Mouse (Mus musculus): ENCODE measurements around the gene Ntsr2.

DNA sequence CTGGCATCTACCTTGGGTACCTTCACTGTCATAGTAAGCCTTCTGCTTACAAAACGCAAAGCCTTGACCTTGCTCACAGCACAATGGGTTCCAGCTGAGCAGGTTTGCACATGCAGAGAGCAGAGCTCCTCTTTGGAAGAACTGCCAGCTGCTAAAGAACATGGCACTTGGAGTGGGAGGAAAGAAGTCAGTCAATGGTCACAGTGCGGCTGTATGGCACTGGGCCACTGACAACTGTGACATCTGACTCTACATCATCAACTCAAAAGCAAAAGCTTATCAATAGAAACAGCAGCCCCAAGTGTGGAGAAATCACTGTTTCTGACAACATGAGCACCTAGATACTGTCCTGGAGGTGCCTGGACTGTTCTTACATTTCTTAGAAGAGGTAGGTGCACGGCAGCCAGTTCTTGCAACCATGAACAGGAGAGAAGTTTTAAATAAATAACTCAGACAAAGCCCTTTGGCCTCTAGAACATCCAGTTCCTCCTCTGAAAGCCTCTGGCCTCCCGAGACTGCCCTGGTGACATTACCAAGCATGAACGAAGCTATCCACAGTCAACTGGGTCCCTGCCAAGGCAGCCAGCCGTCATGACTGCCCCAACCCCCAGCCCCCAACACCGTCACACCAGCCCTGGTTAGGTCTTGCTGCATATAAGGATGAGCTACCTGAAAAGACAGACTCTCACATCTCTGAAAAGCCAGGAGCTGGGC is 22.9 kb upstream of the Ntsr2 start:
- TF ChIP-seq POLR2A (IDR thresholded peaks at IDR 0.05; ENCODE audit: borderline replicate concordance, extremely low read depth, insufficient read depth, insufficient read length, poor library complexity, severe bottlenecking) (no peak), CTCF (IDR thresholded peaks at IDR 0.05; ENCODE audit: borderline replicate concordance, extremely low read depth, insufficient read depth, insufficient read length) (no peak)
